ENCODE assay signal across 8 mouse cellular contexts in genomic region chr10:85598603-85599542, GRCm38 (mm10).
DNase-seq lines count a peak whose midpoint lies in the region; ATAC-seq and TF ChIP-seq lines count a peak whose summit lies in the region.

No protein-coding gene starts in this region.

- peak overlapping the region; percentile 39; the same call in 1 of the 2 replicates for H3K9ac ChIP-seq in kidney, postnatal 0 days (ENCODE audit: low read depth, low read length)
- H3K9ac ChIP-seq in hindbrain, embryonic 16.5 days (ENCODE audit: low read depth, low read length) = peak overlapping the region; percentile 73
- H3K9ac ChIP-seq in midbrain, embryonic 14.5 days (replicated peaks; ENCODE audit: low read length) = peak overlapping the region; percentile 68

- peak overlapping the region; percentile 69 for H3K4me2 ChIP-seq in kidney, postnatal 0 days (ENCODE audit: low read length)
- peak overlapping the region; percentile 85 for H3K4me2 ChIP-seq in hindbrain, embryonic 16.5 days (ENCODE audit: low read length)
- peak overlapping the region; percentile 75 for H3K4me2 ChIP-seq in midbrain, embryonic 14.5 days (ENCODE audit: low read length)

- peak; percentile 62 for ATAC-seq in kidney, postnatal 0 days (replicated peaks; ENCODE audit: low FRiP score, low read depth)
- ATAC-seq in hindbrain, embryonic 16.5 days = peak; percentile 83
- peak; percentile 83 for ATAC-seq in midbrain, embryonic 14.5 days (ENCODE audit: low FRiP score, low TSS enrichment)

- no peak overlapping the region for H3K27ac ChIP-seq in kidney, postnatal 0 days
- no peak overlapping the region for H3K27ac ChIP-seq in bone marrow macrophage, adult 2 months (ENCODE audit: insufficient read depth, low read depth, low read length)
- peak overlapping the region; percentile 87 for H3K27ac ChIP-seq in forebrain, embryonic 10.5 days
- H3K27ac ChIP-seq in hindbrain, embryonic 16.5 days (ENCODE audit: low read depth, low read length) = peak overlapping the region; percentile 69
- peak overlapping the region; percentile 81 for H3K27ac ChIP-seq in midbrain, embryonic 14.5 days (replicated peaks; ENCODE audit: low read depth, low read length)

- peak; percentile 41 for DNase-seq in kidney, postnatal 0 days (ENCODE audit: low spot score)
- DNase-seq in kidney, adult 8-10 months = no peak
- peak; percentile 57 for DNase-seq in forebrain, embryonic 10.5 days (ENCODE audit: extremely low spot score, low spot score)
- peak; percentile 77 for DNase-seq in midbrain, embryonic 14.5 days
- DNase-seq in layer of hippocampus, postnatal 10 days (ENCODE audit: low spot score in 2 of 2) = no peak
- no peak for DNase-seq in layer of hippocampus, adult 8-10 months (ENCODE audit: low spot score in 2 of 2)

- H3K4me3 ChIP-seq in kidney, postnatal 0 days (replicated peaks; ENCODE audit: low read depth, low read length) = peak overlapping the region; percentile 37
- H3K4me3 ChIP-seq in bone marrow macrophage, adult 2 months (ENCODE audit: insufficient read depth, low read length) = peak overlapping the region; percentile 45
- peak overlapping the region; percentile 63 for H3K4me3 ChIP-seq in forebrain, embryonic 10.5 days
- H3K4me3 ChIP-seq in hindbrain, embryonic 16.5 days (ENCODE audit: low read length) = peak overlapping the region; percentile 53
- peak overlapping the region; percentile 53 for H3K4me3 ChIP-seq in midbrain, embryonic 14.5 days (replicated peaks; ENCODE audit: low read depth, low read length)

- no peak for TF ChIP-seq POLR2A in bone marrow macrophage, adult 2 months (IDR thresholded peaks at IDR 0.05; ENCODE audit: borderline replicate concordance, low read depth, low read length)

- no peaks in the 10 kb centered on the region; the same call in 1 of the 2 replicates for H3K4me1 ChIP-seq in kidney, postnatal 0 days (replicated peaks; ENCODE audit: insufficient read depth, low read length)
- H3K4me1 ChIP-seq in bone marrow macrophage, adult 2 months (ENCODE audit: control insufficient read depth, insufficient read depth, low read length) = peaks cover 5% of the 10 kb centered on the region
- peaks cover 15% of the 10 kb centered on the region for H3K4me1 ChIP-seq in forebrain, embryonic 10.5 days
- H3K4me1 ChIP-seq in hindbrain, embryonic 16.5 days (ENCODE audit: control insufficient read depth, insufficient read depth, low read depth, low read length) = peaks cover 4% of the 10 kb centered on the region
- peaks cover 8% of the 10 kb centered on the region for H3K4me1 ChIP-seq in midbrain, embryonic 14.5 days (ENCODE audit: control insufficient read depth, insufficient read depth, low read length)

- no peaks in the 10 kb centered on the region for H3K36me3 ChIP-seq in kidney, postnatal 0 days (ENCODE audit: insufficient read depth, low read length)
- no peaks in the 10 kb centered on the region for H3K36me3 ChIP-seq in forebrain, embryonic 10.5 days (replicated peaks)
- H3K36me3 ChIP-seq in hindbrain, embryonic 16.5 days (ENCODE audit: control insufficient read depth, insufficient read depth, low read length) = no peaks in the 10 kb centered on the region
- H3K36me3 ChIP-seq in midbrain, embryonic 14.5 days (ENCODE audit: control insufficient read depth, insufficient read depth, low read length) = no peaks in the 10 kb centered on the region

- no peak for TF ChIP-seq CTCF in kidney, postnatal 0 days (IDR thresholded peaks at IDR 0.05; ENCODE audit: low read depth)
- TF ChIP-seq CTCF in bone marrow macrophage, adult 2 months (IDR thresholded peaks at IDR 0.05; ENCODE audit: low read depth, low read length) = no peak

- 7% methylated on average over 40 of the region's 41 CpGs for WGBS in kidney, postnatal 0 days
- 1% methylated on average over 41 of the region's 41 CpGs for WGBS in forebrain, embryonic 10.5 days
- under 1% methylated on average over 39 of the region's 41 CpGs for WGBS in hindbrain, embryonic 16.5 days
- 1% methylated on average over 40 of the region's 41 CpGs for WGBS in midbrain, embryonic 14.5 days

- no peaks in the 10 kb centered on the region for H3K27me3 ChIP-seq in kidney, postnatal 0 days (ENCODE audit: insufficient read depth, low read length)
- H3K27me3 ChIP-seq in forebrain, embryonic 10.5 days (ENCODE audit: poor library complexity, severe bottlenecking) = peaks cover 23% of the 10 kb centered on the region
- H3K27me3 ChIP-seq in hindbrain, embryonic 16.5 days (replicated peaks; ENCODE audit: control insufficient read depth, insufficient read depth, low read length) = no peaks in the 10 kb centered on the region
- H3K27me3 ChIP-seq in midbrain, embryonic 14.5 days (ENCODE audit: control insufficient read depth, insufficient read depth, low read length) = no peaks in the 10 kb centered on the region

- no peaks in the 10 kb centered on the region for H3K9me3 ChIP-seq in kidney, postnatal 0 days (replicated peaks; ENCODE audit: low read length)
- H3K9me3 ChIP-seq in forebrain, embryonic 10.5 days = no peaks in the 10 kb centered on the region
- H3K9me3 ChIP-seq in hindbrain, embryonic 16.5 days (ENCODE audit: control insufficient read depth, low read length) = no peaks in the 10 kb centered on the region
- no peaks in the 10 kb centered on the region for H3K9me3 ChIP-seq in midbrain, embryonic 14.5 days (ENCODE audit: control insufficient read depth, low read length)

Comparison
In these comparisons a context has a peak if more than half of its experiments do, and no peak if none do; other contexts are left out.
1. DNase-seq: peak in kidney, postnatal 0 days (single experiment), forebrain, embryonic 10.5 days (single experiment) and midbrain, embryonic 14.5 days (single experiment); none in kidney, adult 8-10 months (0 of 2), layer of hippocampus, postnatal 10 days (0 of 2) and layer of hippocampus, adult 8-10 months (0 of 2).
2. H3K27ac ChIP-seq: peak in forebrain, embryonic 10.5 days (single experiment), hindbrain, embryonic 16.5 days (single experiment) and midbrain, embryonic 14.5 days (single experiment); none in kidney, postnatal 0 days (single experiment) and bone marrow macrophage, adult 2 months (single experiment).
3. Peak in every context shown above with its lines, with median percentiles within 50 percentile points of each other: ATAC-seq, H3K4me2 ChIP-seq, H3K4me3 ChIP-seq and H3K9ac ChIP-seq.